Mouse (Mus musculus) heart, adult 2 months (tissue): Measurements from ENCODE around the gene Fntb. TPM values are rescaled to one million over a fixed set of nuclear protein-coding genes. Genes with fewer than 3 reads are reported as not detected.

Experiments
- DNase-seq, 2 experiments: peaks; one replicate each; pipeline ENCODE4 v3.0.0; 2021
- H3K27ac ChIP-seq: fragments of 200-600 bp; 2 replicates; pipeline ENCODE4 v1.8.1; 2022
- H3K27me3 ChIP-seq: fragments of 200-500 bp; 2 replicates; pipeline ENCODE4 v1.6.1; 2012; ENCODE audit warnings: mild to moderate bottlenecking, low read length, inconsistent platforms, mixed read lengths; ENCODE audit not compliant: control insufficient read depth, insufficient read depth
- H3K36me3 ChIP-seq: fragments of 200-500 bp; 2 replicates; pipeline ENCODE4 v1.6.1; 2012; ENCODE audit warnings: low read length, inconsistent platforms; ENCODE audit not compliant: control insufficient read depth, insufficient read depth
- H3K4me1 ChIP-seq: fragments of 200-500 bp; 2 replicates; pipeline ENCODE4 v1.6.1; 2011; ENCODE audit warnings: low read length; ENCODE audit not compliant: control insufficient read depth, insufficient read depth
- H3K4me3 ChIP-seq: fragments of 200-600 bp; 2 replicates; pipeline ENCODE4 v1.8.1; 2022
- H3K79me2 ChIP-seq: fragments of 200-500 bp; replicated peaks from 2 replicates; pipeline ENCODE4 v1.6.1; 2012; ENCODE audit warnings: mild to moderate bottlenecking, inconsistent platforms, low read length, moderate library complexity, mixed read lengths; ENCODE audit not compliant: control insufficient read depth, insufficient read depth
- H3K9ac ChIP-seq: fragments of 200-500 bp; 2 replicates; pipeline ENCODE4 v1.6.1; 2012; ENCODE audit warnings: low read depth, mild to moderate bottlenecking, control low read depth, inconsistent platforms, low read length, mixed read lengths
- CTCF ChIP-seq: fragments of 200-600 bp; IDR thresholded peaks from 2 replicates; pipeline ENCODE4 v1.8.1; 2022; ENCODE audit warnings: antibody characterized with exemption, mild to moderate bottlenecking, moderate library complexity
- EP300 ChIP-seq: fragments of 200-500 bp; IDR thresholded peaks from 2 replicates; pipeline ENCODE4 v1.6.1; 2011; ENCODE audit warnings: low read depth, low read length, control low read depth; ENCODE audit not compliant: insufficient read depth
- POLR2A ChIP-seq: fragments of 200-500 bp; IDR thresholded peaks from 2 replicates; pipeline ENCODE4 v1.6.1; 2011; ENCODE audit warnings: mild to moderate bottlenecking, low read depth, low read length, control low read depth; ENCODE audit not compliant: insufficient read depth
- WGBS: fragments of 180-500 bp; shearing (Covaris S2); methylation state at CpG from one replicate; pipeline ENCODE4 v1.1.7; 2018; 5-methylcytosine and 5-hydroxymethylcytosine counted together
- intact Hi-C: fragments of 180-260 bp; cut with DNase I; formaldehyde crosslinking; loops from one replicate; pipeline ENCODE4 v1.15.1; 2025
- polyA plus RNA-seq: library from polyadenylated mRNA; depleted of rRNA; stranded (reverse); fragments of >200 nt; gene quantifications from 2 replicates; pipeline ENCODE4 v1.2.3, GENCODE M21; 2012; rRNA removed
- total RNA-seq, 2 experiments: library from RNA; stranded (reverse); gene quantifications; 2 replicates each; pipeline ENCODE4 v1.2.3; 2021

Fntb gene
- total and polyA plus RNA-seq, 3 experiments: 12.6 to 19.1 (median 13.7) TPM

DNA sequence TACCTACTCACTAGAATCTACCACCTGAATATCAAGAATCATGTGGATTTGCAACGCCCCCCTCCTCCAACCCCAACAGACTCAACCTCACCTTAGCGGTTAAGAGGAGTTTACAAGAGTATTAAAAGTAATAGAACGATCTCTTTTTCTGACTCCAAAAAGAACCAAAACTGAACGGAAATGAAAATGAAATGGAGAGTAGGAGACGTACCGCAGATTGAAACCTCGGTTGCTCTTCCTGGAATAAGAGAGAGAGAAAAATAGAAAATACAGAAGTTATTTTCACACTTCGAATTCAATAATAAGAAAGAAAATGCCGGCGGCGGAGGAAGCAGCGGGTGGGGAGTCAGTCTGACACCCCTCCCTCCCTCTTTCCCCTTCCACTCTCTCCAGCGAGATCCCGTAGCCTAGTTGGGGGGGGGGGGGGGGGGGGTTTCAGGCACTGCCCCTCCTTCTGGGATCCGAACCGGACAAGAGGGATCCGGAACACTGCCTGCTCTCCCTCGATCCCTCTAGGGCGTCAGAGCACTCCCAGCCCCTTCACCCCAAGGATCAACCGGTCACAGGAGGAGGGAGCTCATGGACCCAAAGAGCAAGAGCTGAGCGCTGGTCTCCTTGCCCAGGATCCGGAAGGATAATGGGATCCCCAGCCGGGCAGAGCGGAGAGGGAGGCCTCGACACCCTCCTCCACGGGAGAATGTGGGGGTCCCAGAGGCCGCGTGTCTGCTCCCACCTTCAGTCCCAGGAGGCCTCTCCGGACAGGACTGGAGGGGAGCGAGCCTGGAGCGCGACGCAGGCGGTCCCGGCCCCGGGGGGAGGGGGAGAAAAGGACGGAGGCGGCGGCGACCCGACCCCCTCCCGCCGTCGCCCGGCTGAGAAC lies 195.9 kb downstream of the Fntb start:
- peaks cover 6% of the 10 kb centered on the region for H3K4me1 ChIP-seq
- H3K4me3 ChIP-seq: peak overlapping the region; percentile 71
- H3K27me3 ChIP-seq: no peaks in the 10 kb centered on the region
- H3K9ac ChIP-seq: peak overlapping the region; percentile 79
- H3K36me3 ChIP-seq: peaks cover 38% of the 10 kb centered on the region
- 4% methylated on average over 45 of the region's 45 CpGs for WGBS
- intact Hi-C loops: loop anchor here (5.0 kb wide), 1 partner anchor 34 kb away; no protein-coding TSS in a partner anchor
- H3K27ac ChIP-seq: peak overlapping the region; percentile 84
- DNase-seq: no peak
- TF ChIP-seq POLR2A (no peak), EP300 (no peak)
- H3K79me2 ChIP-seq: peaks cover 8% of the 10 kb centered on the region

DNA sequence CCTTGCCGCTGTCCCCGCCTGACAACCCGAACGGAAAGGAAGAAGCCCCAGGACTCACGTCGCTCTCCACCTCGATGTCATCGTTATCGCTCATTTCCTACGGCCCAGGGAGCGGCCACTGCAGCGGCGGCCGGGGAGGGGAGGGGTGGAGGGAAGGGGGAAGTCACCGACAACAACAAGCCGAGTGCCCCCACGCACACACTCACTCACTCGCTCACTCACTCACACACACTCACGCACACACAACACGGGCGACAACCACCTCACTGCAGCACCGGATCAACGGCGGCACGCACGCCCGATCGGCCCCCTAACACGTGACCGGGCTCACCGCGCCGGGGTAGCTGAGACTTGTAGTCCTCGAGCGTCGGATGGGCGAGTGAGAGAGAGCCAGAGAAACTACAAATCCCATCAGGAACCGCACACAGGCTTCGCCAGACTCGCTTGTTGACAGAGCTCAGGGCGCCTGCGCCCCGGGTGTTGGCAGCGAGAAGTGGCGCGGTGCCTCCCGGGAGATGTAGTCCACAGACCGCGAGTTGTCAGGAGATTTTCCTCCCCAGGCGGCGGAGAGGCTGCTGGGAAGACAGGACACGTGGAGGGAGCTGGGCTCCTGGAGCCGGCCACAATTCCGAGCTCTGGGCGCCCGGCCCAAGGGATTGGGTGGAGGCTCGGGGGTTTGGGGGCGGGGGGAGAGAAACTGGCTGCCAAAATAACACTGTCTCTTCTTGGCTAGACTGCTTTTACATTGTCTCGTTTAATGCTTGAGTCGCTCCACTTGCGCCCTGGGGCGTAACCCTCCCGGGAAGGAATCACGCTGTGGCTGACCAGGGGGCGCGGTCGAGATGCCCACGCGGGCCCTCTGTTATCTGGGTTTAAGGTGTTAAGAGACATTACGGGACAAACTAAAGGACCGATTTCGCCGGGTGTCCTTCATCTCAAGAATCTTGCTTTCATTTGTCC lies 196.8 kb downstream of the Fntb start, which contains the start of gene Max:
Gene Max (minus strand): TSS at position 270 of the 960 bp plus-strand sequence.
- H3K36me3 ChIP-seq: peaks cover 29% of the 10 kb centered on the region
- H3K4me1 ChIP-seq: peaks cover 3% of the 10 kb centered on the region
- TF ChIP-seq POLR2A (peak; percentile 94), CTCF (no peak), EP300 (peak; percentile 54; the same call in 1 of the 2 replicates)
- peak within 1 kb of the TSS; percentile 79 for H3K9ac ChIP-seq
- no peaks in the 10 kb centered on the region for H3K27me3 ChIP-seq
- H3K79me2 ChIP-seq: peaks cover 6% of the 10 kb centered on the region; the same call in 1 of the 2 replicates
- intact Hi-C loops: loop anchor here (1.0 to 5.0 kb wide), 3 partner anchors 35 to 125 kb away; no protein-coding TSS in a partner anchor
- peak within 1 kb of the TSS; percentile 71 for H3K4me3 ChIP-seq
- DNase-seq: peak; percentile 98 to 100
- under 1% methylated on average over 72 of the region's 73 CpGs for WGBS
- H3K27ac ChIP-seq: peak within 1 kb of the TSS; percentile 88

DNA sequence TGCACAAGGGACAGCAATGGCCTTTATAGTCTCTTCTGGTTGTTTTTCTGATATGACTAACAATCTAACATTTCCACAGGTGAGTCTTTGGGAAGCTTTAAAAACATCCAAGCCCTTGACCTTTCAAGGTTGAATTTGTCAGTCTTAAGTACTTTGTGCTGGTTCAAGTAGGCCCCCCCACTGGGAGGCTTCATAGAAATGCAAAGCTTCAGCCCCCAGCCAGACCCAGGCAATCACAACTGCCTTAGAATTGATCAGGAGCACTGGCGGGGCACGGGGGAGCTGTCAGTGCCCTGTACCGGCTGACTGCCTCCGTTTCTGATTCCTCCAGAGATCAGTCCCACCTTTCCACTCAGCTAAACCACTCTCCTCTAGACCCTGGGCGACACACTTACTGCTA lies 199.7 kb downstream of the Fntb start:
- peaks cover 6% of the 10 kb centered on the region; the same call in 1 of the 2 replicates for H3K79me2 ChIP-seq
- peaks cover 1% of the 10 kb centered on the region for H3K4me1 ChIP-seq
- no peaks in the 10 kb centered on the region for H3K27me3 ChIP-seq
- no peak for DNase-seq
- H3K9ac ChIP-seq: no peak overlapping the region
- H3K36me3 ChIP-seq: peaks cover 10% of the 10 kb centered on the region
- intact Hi-C loops: no loop called here
- 55% methylated on average over 5 of the region's 5 CpGs for WGBS
- no peak overlapping the region for H3K4me3 ChIP-seq
- H3K27ac ChIP-seq: no peak overlapping the region
- TF ChIP-seq CTCF (no peak), POLR2A (no peak), EP300 (no peak)

DNA sequence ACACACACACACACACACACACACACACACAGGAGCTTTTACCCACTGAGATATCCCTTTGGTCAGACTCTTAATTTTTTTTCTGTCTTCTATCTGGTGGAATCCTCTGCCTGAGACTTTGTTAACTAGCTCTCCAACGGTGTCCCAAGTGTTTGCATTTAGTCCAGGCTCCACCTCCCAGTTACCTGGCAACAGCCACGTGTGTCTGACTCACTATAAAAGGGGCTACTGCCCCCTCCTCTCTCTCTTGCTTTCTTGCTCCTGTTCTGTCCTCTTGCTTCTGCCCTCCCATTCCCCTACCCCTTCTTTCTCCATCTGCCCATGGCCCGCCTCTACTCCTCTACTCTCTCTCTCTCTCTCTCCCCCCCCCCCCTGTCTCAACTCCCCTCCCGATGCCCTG lies 200.5 kb downstream of the Fntb start:
- Histone ChIP-seq H3K9ac (no peak overlapping the region), H3K27me3 (no peaks in the 10 kb centered on the region), H3K79me2 (peaks cover 4% of the 10 kb centered on the region; the same call in 1 of the 2 replicates), H3K36me3 (peaks cover 2% of the 10 kb centered on the region), H3K27ac (no peak overlapping the region), H3K4me1 (peaks cover under 1% of the 10 kb centered on the region; the same call in 1 of the 2 replicates), H3K4me3 (no peak overlapping the region)
- intact Hi-C loops: no loop called here
- no peak for TF ChIP-seq EP300
- no peak for TF ChIP-seq POLR2A
- no peak for TF ChIP-seq CTCF
- 19% methylated on average over 3 of the region's 4 CpGs for WGBS
- DNase-seq: no peak

Other genes starting within 250 kb of the Fntb start
- 10 to 100 TPM; 11.6 to 13.6 TPM for gene Plekhg3, start 234.7 kb upstream of the Fntb start, total RNA-seq
- 12.9 and 16.8 TPM in 2 replicates for gene Plekhg3, start 234.7 kb upstream of the Fntb start, polyA plus RNA-seq
- 10 to 100 TPM; 81.2 to 96.7 TPM for gene Sptb, start 55.0 kb upstream of the Fntb start, total RNA-seq
- 27.0 and 43.4 TPM in 2 replicates for gene Sptb, start 55.0 kb upstream of the Fntb start, polyA plus RNA-seq
- gene Churc1, start 51 bp upstream of the Fntb start, total RNA-seq: 10 to 100 TPM; 76.2 to 87.3 TPM
- 96.7 and 183 TPM in 2 replicates for gene Churc1, start 51 bp upstream of the Fntb start, polyA plus RNA-seq
- gene Gpx2, start 30.0 kb downstream of the Fntb start, total RNA-seq: not detected
- gene Gpx2, start 30.0 kb downstream of the Fntb start, polyA plus RNA-seq: 5.0 TPM in 1 of 2 replicates, not detected in the other
- under 1 TPM; 0.70 to 0.91 TPM for gene Rab15, start 57.3 kb downstream of the Fntb start, total RNA-seq
- gene Rab15, start 57.3 kb downstream of the Fntb start, polyA plus RNA-seq: 1.4 and 1.9 TPM in 2 replicates
- gene Max, start 196.6 kb downstream of the Fntb start, total RNA-seq: 10 to 100 TPM; 65.6 to 76.2 TPM
- gene Max, start 196.6 kb downstream of the Fntb start, polyA plus RNA-seq: 27.0 and 38.5 TPM in 2 replicates